Mouse (Mus musculus): ENCODE measurements around the gene Sik1. TPM values are rescaled to one million over a fixed set of nuclear protein-coding genes. Genes with fewer than 3 reads are reported as not detected.

Sik1 gene
- polyA plus RNA-seq, 1 experiment from 2014 or later, result 18.6 TPM

- no peaks in the 10 kb centered on the region for H3K9me3 ChIP-seq (ENCODE audit: control insufficient read depth, low read length)
- H3K36me3 ChIP-seq (ENCODE audit: control insufficient read depth, insufficient read depth, low read length), result peaks cover 16% of the 10 kb centered on the region
- H3K4me2 ChIP-seq (ENCODE audit: low read depth, low read length), result no peak overlapping the region
- no peak for ATAC-seq (ENCODE audit: low read depth)
- no peak overlapping the region for H3K4me3 ChIP-seq (ENCODE audit: low read depth, low read length)
- H3K27me3 ChIP-seq (ENCODE audit: control insufficient read depth, insufficient read depth, low read length), result no peaks in the 10 kb centered on the region
- H3K9ac ChIP-seq (replicated peaks; ENCODE audit: low read depth, low read length), result no peak overlapping the region
- 74% methylated on average over 3 of the region's 3 CpGs for WGBS
- H3K27ac ChIP-seq (ENCODE audit: low read depth, low read length), result no peak overlapping the region
- no peaks in the 10 kb centered on the region for H3K4me1 ChIP-seq (ENCODE audit: control insufficient read depth, insufficient read depth, low read length)
Observed at GRCm38 (mm10) chr17:31841453-31841841, 14.2 kb downstream of the Sik1 start.

- no peak overlapping the region for H3K4me3 ChIP-seq (ENCODE audit: low read depth, low read length)
- no peaks in the 10 kb centered on the region for H3K9me3 ChIP-seq (ENCODE audit: control insufficient read depth, low read length)
- no peak overlapping the region for H3K4me2 ChIP-seq (ENCODE audit: low read depth, low read length)
- no peak overlapping the region for H3K27ac ChIP-seq (ENCODE audit: low read depth, low read length)
- H3K27me3 ChIP-seq (ENCODE audit: control insufficient read depth, insufficient read depth, low read length), result no peaks in the 10 kb centered on the region
- no peak for ATAC-seq (ENCODE audit: low read depth)
- peaks cover 10% of the 10 kb centered on the region for H3K36me3 ChIP-seq (ENCODE audit: control insufficient read depth, insufficient read depth, low read length)
- WGBS, result 66% methylated on average over 6 of the region's 6 CpGs
- H3K4me1 ChIP-seq (ENCODE audit: control insufficient read depth, insufficient read depth, low read length), result no peaks in the 10 kb centered on the region
- H3K9ac ChIP-seq (replicated peaks; ENCODE audit: low read depth, low read length), result no peak overlapping the region
Observed at GRCm38 (mm10) chr17:31840423-31841003, 15.1 kb downstream of the Sik1 start.

- Histone ChIP-seq H3K36me3 (ENCODE audit: control insufficient read depth, insufficient read depth, low read length) (no peaks in the 10 kb centered on the region), H3K4me2 (ENCODE audit: low read depth, low read length) (no peak overlapping the region), H3K4me1 (ENCODE audit: control insufficient read depth, insufficient read depth, low read length) (no peaks in the 10 kb centered on the region), H3K4me3 (ENCODE audit: low read depth, low read length) (no peak overlapping the region), H3K9me3 (ENCODE audit: control insufficient read depth, low read length) (no peaks in the 10 kb centered on the region), H3K9ac (replicated peaks; ENCODE audit: low read depth, low read length) (no peak overlapping the region), H3K27ac (ENCODE audit: low read depth, low read length) (no peak overlapping the region), H3K27me3 (ENCODE audit: control insufficient read depth, insufficient read depth, low read length) (no peaks in the 10 kb centered on the region)
- no peak for ATAC-seq (ENCODE audit: low read depth)
- 71% methylated on average over 7 of the region's 7 CpGs for WGBS
Observed at GRCm38 (mm10) chr17:31836772-31837171, 18.8 kb downstream of the Sik1 start.

DNA sequence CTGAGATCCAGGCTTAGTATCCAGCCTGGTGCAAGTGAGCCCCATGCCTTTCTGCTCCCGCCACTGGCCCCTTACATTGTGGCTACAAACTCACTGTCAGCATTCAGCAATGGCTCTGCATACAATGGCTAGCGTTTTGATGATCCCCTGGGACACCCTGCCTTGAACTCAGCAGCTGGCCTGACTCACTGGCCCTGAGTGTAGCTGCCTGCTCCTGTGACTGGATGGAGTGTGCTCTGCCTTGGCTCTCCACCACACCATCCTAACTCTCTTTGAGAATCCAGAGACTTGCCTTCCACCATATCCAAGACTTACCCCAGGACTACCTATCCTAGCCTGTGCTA lies 19.4 kb downstream of the Sik1 start:
- H3K9ac ChIP-seq (replicated peaks; ENCODE audit: low read depth, low read length), result no peak overlapping the region
- H3K4me2 ChIP-seq (ENCODE audit: low read depth, low read length), result no peak overlapping the region
- H3K27ac ChIP-seq (ENCODE audit: low read depth, low read length), result no peak overlapping the region
- H3K9me3 ChIP-seq (ENCODE audit: control insufficient read depth, low read length), result no peaks in the 10 kb centered on the region
- no peak overlapping the region for H3K4me3 ChIP-seq (ENCODE audit: low read depth, low read length)
- no peak for ATAC-seq (ENCODE audit: low read depth)
- H3K4me1 ChIP-seq (ENCODE audit: control insufficient read depth, insufficient read depth, low read length), result no peaks in the 10 kb centered on the region
- WGBS, result 59% methylated on average over 2 of the region's 2 CpGs
- H3K36me3 ChIP-seq (ENCODE audit: control insufficient read depth, insufficient read depth, low read length), result no peaks in the 10 kb centered on the region
- H3K27me3 ChIP-seq (ENCODE audit: control insufficient read depth, insufficient read depth, low read length), result no peaks in the 10 kb centered on the region

DNA sequence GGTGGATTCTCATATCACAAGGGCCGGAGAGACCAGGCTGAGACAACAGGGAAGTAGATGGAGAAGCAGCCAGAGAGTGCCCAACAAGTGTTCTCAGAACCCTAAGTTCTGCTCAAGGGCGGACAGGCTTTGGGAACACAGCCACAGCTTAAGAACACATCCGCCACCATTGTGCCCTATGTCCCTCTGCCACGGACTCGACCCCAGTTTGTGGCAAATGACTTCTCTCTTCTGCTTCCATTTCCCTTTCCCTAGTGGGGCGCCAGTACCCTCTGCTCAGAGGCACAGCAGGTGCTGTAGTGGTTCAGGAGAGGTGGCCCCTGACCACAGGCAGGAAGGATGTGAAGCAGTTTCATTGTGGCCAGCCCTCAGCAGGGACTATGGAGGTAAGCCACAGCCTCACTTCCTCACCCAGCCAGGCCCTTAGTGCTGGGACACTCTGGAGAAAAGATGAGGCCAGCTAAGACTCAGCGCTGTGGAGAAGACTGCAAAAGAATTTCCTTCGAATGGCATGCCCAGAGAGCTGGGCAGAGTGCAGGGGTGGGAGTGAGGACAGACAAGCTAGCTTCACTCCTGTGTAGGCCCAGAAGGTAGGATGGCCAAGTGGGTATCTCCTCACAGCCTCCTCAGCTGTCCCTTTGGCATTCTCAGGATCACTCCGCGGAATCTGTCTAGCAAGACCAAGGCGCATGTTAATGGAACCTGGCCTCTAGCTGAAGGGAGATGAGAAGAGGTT lies 19.9 kb downstream of the Sik1 start:
- ATAC-seq (ENCODE audit: low read depth), result no peak
- H3K27ac ChIP-seq (ENCODE audit: low read depth, low read length), result no peak overlapping the region
- no peak overlapping the region for H3K4me3 ChIP-seq (ENCODE audit: low read depth, low read length)
- H3K4me2 ChIP-seq (ENCODE audit: low read depth, low read length), result no peak overlapping the region
- no peaks in the 10 kb centered on the region for H3K9me3 ChIP-seq (ENCODE audit: control insufficient read depth, low read length)
- H3K4me1 ChIP-seq (ENCODE audit: control insufficient read depth, insufficient read depth, low read length), result no peaks in the 10 kb centered on the region
- H3K36me3 ChIP-seq (ENCODE audit: control insufficient read depth, insufficient read depth, low read length), result no peaks in the 10 kb centered on the region
- 91% methylated on average over 11 of the region's 11 CpGs for WGBS
- no peaks in the 10 kb centered on the region for H3K27me3 ChIP-seq (ENCODE audit: control insufficient read depth, insufficient read depth, low read length)
- no peak overlapping the region for H3K9ac ChIP-seq (replicated peaks; ENCODE audit: low read depth, low read length)

DNA sequence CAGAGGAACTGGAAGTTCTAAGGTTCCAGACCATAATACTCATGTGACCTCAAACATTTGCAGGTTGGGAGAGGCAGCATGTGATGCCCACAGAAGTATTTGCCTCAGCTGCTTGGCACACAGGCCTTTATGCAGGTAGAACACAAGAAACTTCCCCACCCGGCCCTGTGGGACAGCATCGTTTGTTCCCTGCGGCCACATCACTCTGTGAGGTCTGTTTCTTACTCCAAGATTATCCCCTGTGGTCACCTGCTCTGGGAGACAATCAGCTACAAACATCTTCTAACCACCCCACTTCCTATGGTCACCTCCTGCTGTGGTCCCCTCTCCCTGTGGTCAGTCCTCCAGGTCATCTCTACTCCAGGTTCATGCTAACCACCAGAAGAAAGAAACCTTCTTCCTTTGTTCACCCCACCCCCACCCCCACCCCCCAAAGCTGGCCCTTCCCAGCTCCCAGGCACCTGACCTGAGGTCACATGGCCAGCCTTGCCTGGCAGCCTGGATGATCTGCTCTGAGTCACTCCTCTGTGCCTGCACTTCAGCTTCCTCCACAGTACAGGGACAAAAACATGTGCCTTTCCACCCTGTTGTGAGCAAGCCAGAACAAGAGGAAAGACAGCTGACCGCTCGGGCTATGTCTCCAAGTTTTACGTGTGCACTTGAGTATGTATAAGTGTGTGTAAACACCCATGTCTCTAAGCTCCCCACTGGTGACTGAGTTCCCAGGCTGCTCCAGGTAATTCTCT lies 21.1 kb downstream of the Sik1 start:
- Histone ChIP-seq H3K27ac (ENCODE audit: low read depth, low read length) (no peak overlapping the region), H3K4me3 (ENCODE audit: low read depth, low read length) (no peak overlapping the region), H3K9me3 (ENCODE audit: control insufficient read depth, low read length) (no peaks in the 10 kb centered on the region), H3K36me3 (ENCODE audit: control insufficient read depth, insufficient read depth, low read length) (no peaks in the 10 kb centered on the region), H3K27me3 (ENCODE audit: control insufficient read depth, insufficient read depth, low read length) (no peaks in the 10 kb centered on the region), H3K4me1 (ENCODE audit: control insufficient read depth, insufficient read depth, low read length) (no peaks in the 10 kb centered on the region), H3K9ac (replicated peaks; ENCODE audit: low read depth, low read length) (no peak overlapping the region), H3K4me2 (ENCODE audit: low read depth, low read length) (no peak overlapping the region)
- ATAC-seq (ENCODE audit: low read depth), result no peak
- 86% methylated on average over 6 of the region's 6 CpGs for WGBS

DNA sequence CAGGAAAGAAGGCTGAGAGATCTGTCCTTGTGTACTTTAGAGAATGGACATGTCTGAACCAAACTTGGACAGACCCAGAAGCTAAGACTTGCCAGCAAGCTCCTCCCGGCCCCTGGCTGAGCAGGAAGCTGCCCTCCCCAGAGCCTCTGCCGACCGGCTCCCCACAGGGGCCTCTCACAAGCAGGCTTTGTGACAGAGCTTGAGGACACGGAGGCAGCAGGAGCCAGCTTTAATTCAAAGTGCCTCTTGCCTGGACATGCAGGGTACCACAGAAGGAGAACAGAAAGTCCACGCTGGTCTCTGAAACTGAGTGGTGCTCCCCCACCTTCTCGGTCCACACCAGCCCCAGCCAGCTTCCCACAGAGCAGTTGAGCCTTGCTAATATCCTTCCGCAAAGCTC lies 21.9 kb downstream of the Sik1 start:
- WGBS, result 46% methylated on average over 7 of the region's 7 CpGs
- no peak overlapping the region for H3K27ac ChIP-seq (ENCODE audit: low read depth, low read length)
- no peak for ATAC-seq (ENCODE audit: low read depth)

GRCm38 (mm10) chr17:31832577-31832964 lies 23.0 kb downstream of the Sik1 start:
- Histone ChIP-seq H3K4me2 (ENCODE audit: low read depth, low read length) (no peak overlapping the region), H3K27me3 (ENCODE audit: control insufficient read depth, insufficient read depth, low read length) (no peaks in the 10 kb centered on the region), H3K36me3 (ENCODE audit: control insufficient read depth, insufficient read depth, low read length) (no peaks in the 10 kb centered on the region), H3K9me3 (ENCODE audit: control insufficient read depth, low read length) (no peaks in the 10 kb centered on the region), H3K27ac (ENCODE audit: low read depth, low read length) (no peak overlapping the region), H3K4me3 (ENCODE audit: low read depth, low read length) (no peak overlapping the region), H3K9ac (replicated peaks; ENCODE audit: low read depth, low read length) (no peak overlapping the region), H3K4me1 (ENCODE audit: control insufficient read depth, insufficient read depth, low read length) (0 out of 2 replicates have a peak, but pooled peaks cover 4% of the 10 kb centered on the region)
- ATAC-seq (ENCODE audit: low read depth), result no peak
- 95% methylated on average over 9 of the region's 9 CpGs for WGBS

More for the DNA sequence above, 21.9 kb downstream of the Sik1 start:
- no peaks in the 10 kb centered on the region for H3K36me3 ChIP-seq (ENCODE audit: control insufficient read depth, insufficient read depth, low read length)
- H3K9ac ChIP-seq (replicated peaks; ENCODE audit: low read depth, low read length), result no peak overlapping the region
- no peaks in the 10 kb centered on the region for H3K4me1 ChIP-seq (ENCODE audit: control insufficient read depth, insufficient read depth, low read length)
- H3K4me3 ChIP-seq (ENCODE audit: low read depth, low read length), result no peak overlapping the region
- no peak overlapping the region for H3K4me2 ChIP-seq (ENCODE audit: low read depth, low read length)
- H3K27me3 ChIP-seq (ENCODE audit: control insufficient read depth, insufficient read depth, low read length), result no peaks in the 10 kb centered on the region
- no peaks in the 10 kb centered on the region for H3K9me3 ChIP-seq (ENCODE audit: control insufficient read depth, low read length)
